Mouse (Mus musculus) mouse trophoblast stem cell (cell line): ENCODE results near the gene Pabpn1l.

ENCODE experiments used
- in situ Hi-C, 2 experiments: fragments of 300-500 bp; cut with MseI, MboI; formaldehyde crosslinking; loops; 2 replicates in 1 of 2; 3 replicates in 1 of 2; pipeline ENCODE4 v1.15.1; 2025

The Pabpn1l gene

GRCm38 (mm10) chr8:122617947-122618546 lies 4.5 kb downstream of the Pabpn1l start:
- in situ Hi-C loops = loop anchor here (5.0 kb wide), 2 partner anchors 209 to 214 kb away; no protein-coding TSS in a partner anchor

GRCm38 (mm10) chr8:122616181-122616905 lies 6.2 kb downstream of the Pabpn1l start:
- in situ Hi-C loops = loop anchor here (5.0 kb wide), 2 partner anchors 211 to 216 kb away; no protein-coding TSS in a partner anchor

GRCm38 (mm10) chr8:122611295-122612133 lies 11.0 kb downstream of the Pabpn1l start, which contains the start of the genes Galns and Trappc2l:
Gene Galns (minus strand): TSS chr8:122611463.
Gene Trappc2l (plus strand): TSS chr8:122611640.
- in situ Hi-C loops = no loop called here

- in situ Hi-C loops = no loop called here
Measured at GRCm38 (mm10) chr8:122610612-122611277, 11.8 kb downstream of the Pabpn1l start.

GRCm38 (mm10) chr8:122610209-122610608 lies 12.3 kb downstream of the Pabpn1l start:
- in situ Hi-C loops = no loop called here

- in situ Hi-C loops = no loop called here
Measured at GRCm38 (mm10) chr8:122606810-122607209, 15.7 kb downstream of the Pabpn1l start.

GRCm38 (mm10) chr8:122605367-122605766 lies 17.2 kb downstream of the Pabpn1l start:
- in situ Hi-C loops = no loop called here

GRCm38 (mm10) chr8:122604640-122605039 lies 17.9 kb downstream of the Pabpn1l start:
- in situ Hi-C loops = no loop called here

- in situ Hi-C loops = no loop called here
Measured at GRCm38 (mm10) chr8:122600666-122601065, 21.9 kb downstream of the Pabpn1l start.

- in situ Hi-C loops = no loop called here
Measured at GRCm38 (mm10) chr8:122596031-122596430, 26.5 kb downstream of the Pabpn1l start.

- in situ Hi-C loops = no loop called here
Measured at GRCm38 (mm10) chr8:122593783-122594507, 28.6 kb downstream of the Pabpn1l start.

- in situ Hi-C loops = no loop called here
Measured at GRCm38 (mm10) chr8:122593240-122593639, 29.3 kb downstream of the Pabpn1l start.

- in situ Hi-C loops = no loop called here
Measured at GRCm38 (mm10) chr8:122586749-122587148, 35.8 kb downstream of the Pabpn1l start.

GRCm38 (mm10) chr8:122586171-122586570 lies 36.4 kb downstream of the Pabpn1l start:
- in situ Hi-C loops = no loop called here

- in situ Hi-C loops = no loop called here
Measured at GRCm38 (mm10) chr8:122585411-122585891, 37.1 kb downstream of the Pabpn1l start.

- in situ Hi-C loops = no loop called here
Measured at GRCm38 (mm10) chr8:122584981-122585380, 37.6 kb downstream of the Pabpn1l start.

GRCm38 (mm10) chr8:122580926-122581325 lies 41.6 kb downstream of the Pabpn1l start:
- in situ Hi-C loops = no loop called here

GRCm38 (mm10) chr8:122579196-122579595 lies 43.3 kb downstream of the Pabpn1l start:
- in situ Hi-C loops = no loop called here

GRCm38 (mm10) chr8:122577116-122577515 lies 45.4 kb downstream of the Pabpn1l start:
- in situ Hi-C loops = no loop called here

GRCm38 (mm10) chr8:122576648-122577022 lies 45.9 kb downstream of the Pabpn1l start, which contains the start of gene Aprt:
Gene Aprt (minus strand): TSS chr8:122576909.
- in situ Hi-C loops = no loop called here
